Mouse (Mus musculus): ENCODE results near the gene Cct7. TPM values are rescaled to one million over a fixed set of nuclear protein-coding genes. Genes with fewer than 3 reads are reported as not detected.
"Not testable (repeated sequence)": the region's sequence is repeated elsewhere in the genome, so short reads cannot be mapped to it uniquely, and the experiment has no call there.

The Cct7 gene
- polyA plus RNA-seq, 1 experiment from 2014 or later, result 395 TPM

DNA sequence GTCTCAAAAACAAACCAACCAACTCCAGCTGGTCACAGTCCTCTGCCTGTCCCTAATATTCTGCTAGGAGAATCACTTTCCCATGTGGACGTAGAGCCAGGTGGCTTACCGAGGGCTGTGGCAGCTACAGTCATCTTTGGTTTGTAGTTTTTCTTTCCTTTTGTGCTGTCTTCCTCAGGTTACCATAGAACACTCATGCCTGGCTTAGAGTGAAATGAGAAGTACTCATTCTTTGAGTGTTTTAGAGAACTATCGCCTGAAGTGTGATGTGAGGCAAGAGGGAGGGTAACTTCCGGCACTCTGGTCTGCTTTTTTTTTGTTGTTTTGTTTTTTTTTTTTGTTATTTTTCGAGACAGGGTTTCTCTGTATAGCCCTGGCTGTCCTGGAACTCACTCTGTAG is 17.4 kb upstream of the Cct7 start:
- H3K27me3 ChIP-seq (replicated peaks), result peaks cover 5% of the 10 kb centered on the region; the same call in 1 of the 2 replicates
- H3K27ac ChIP-seq (ENCODE audit: poor library complexity, severe bottlenecking), result no peak overlapping the region
- H3K4me2 ChIP-seq, result no peak overlapping the region
- WGBS, result 86% methylated on average over 5 of the region's 5 CpGs
- peaks cover 8% of the 10 kb centered on the region for H3K36me3 ChIP-seq
- H3K4me1 ChIP-seq (replicated peaks), result 0 out of 2 replicates have a peak, but pooled peaks cover 12% of the 10 kb centered on the region
- H3K4me3 ChIP-seq, result no peak overlapping the region
- H3K9me3 ChIP-seq (replicated peaks), result no peaks in the 10 kb centered on the region
- no peak overlapping the region for H3K9ac ChIP-seq
- no peak for ATAC-seq (ENCODE audit: insufficient number of reproducible peaks, low FRiP score)

DNA sequence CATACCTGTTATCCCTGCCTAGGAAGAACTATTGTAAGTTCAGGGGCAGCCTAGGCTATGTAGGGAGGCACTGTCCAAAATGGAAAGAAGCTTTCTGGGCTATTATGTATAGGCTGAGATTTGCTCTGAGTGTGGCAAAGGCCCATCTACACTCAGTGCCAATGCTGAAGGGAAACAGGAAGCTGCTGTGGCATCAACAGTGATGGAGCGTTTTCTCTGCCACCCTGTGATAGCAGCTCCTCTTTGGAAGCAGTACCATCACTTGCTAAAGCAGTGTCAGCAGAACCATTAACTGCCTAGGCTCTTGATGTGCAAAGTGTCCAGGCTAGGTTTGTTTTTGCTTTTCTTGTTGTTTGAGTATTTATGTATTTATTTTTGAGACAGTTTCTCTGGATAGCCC is 15.1 kb upstream of the Cct7 start:
- H3K4me2 ChIP-seq, result no peak overlapping the region
- peaks cover 18% of the 10 kb centered on the region; the same call in 1 of the 2 replicates for H3K4me1 ChIP-seq (replicated peaks)
- H3K9me3 ChIP-seq (replicated peaks), result no peaks in the 10 kb centered on the region
- ATAC-seq (ENCODE audit: insufficient number of reproducible peaks, low FRiP score), result no peak
- WGBS, result 67% methylated on average over 1 of the region's 1 CpGs
- no peak overlapping the region for H3K4me3 ChIP-seq
- no peaks in the 10 kb centered on the region for H3K27me3 ChIP-seq (replicated peaks)
- H3K9ac ChIP-seq, result no peak overlapping the region
- H3K27ac ChIP-seq (ENCODE audit: poor library complexity, severe bottlenecking), result no peak overlapping the region
- H3K36me3 ChIP-seq, result peaks cover 31% of the 10 kb centered on the region

DNA sequence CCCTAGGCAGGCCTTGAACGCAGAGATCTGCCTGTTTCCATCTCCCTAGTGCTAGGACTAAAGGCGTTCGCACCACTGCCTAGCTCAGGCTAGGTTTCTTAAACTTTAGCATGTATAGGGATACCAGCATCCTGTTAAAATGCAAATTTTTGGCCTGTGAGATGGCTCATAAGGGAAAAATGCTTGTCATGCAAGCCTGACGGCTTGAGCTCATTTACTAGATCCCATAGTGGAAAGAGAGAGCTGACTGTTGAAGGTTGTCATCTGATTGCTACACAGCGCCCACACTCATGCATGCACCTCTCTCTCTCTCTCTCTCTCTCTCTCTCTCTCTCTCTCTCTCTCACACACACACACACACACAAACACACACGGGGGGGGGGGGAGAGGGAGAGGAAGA is 14.7 kb upstream of the Cct7 start:
- Histone ChIP-seq H3K36me3 (peaks cover 35% of the 10 kb centered on the region), H3K9ac (no peak overlapping the region), H3K4me1 (replicated peaks) (peaks cover 18% of the 10 kb centered on the region; the same call in 1 of the 2 replicates), H3K4me3 (no peak overlapping the region), H3K27me3 (replicated peaks) (no peaks in the 10 kb centered on the region), H3K27ac (ENCODE audit: poor library complexity, severe bottlenecking) (no peak overlapping the region), H3K9me3 (replicated peaks) (no peaks in the 10 kb centered on the region), H3K4me2 (no peak overlapping the region)
- no peak for ATAC-seq (ENCODE audit: insufficient number of reproducible peaks, low FRiP score)
- WGBS, result 74% methylated on average over 5 of the region's 6 CpGs

DNA sequence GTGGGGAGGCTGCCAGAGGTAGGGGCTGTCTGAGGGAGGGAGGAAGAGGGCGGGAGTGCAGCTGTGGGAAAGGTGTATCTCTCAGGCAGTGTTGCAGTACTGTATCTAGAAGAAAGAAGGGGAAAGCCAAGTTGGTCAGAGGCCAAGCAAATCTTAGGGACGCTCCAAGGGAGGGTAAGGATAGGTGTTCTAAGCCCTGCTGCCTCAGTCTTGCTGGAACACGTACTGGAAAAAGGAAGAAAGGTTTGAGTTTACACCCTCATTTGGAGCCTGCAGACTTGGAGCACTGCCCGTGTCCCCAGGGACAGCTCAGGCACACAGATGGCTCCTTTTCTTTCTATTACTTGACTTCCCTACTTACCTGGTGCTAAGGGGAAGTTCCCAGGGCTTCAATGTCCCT is 10.2 kb upstream of the Cct7 start:
- H3K4me1 ChIP-seq (replicated peaks), result peaks cover 17% of the 10 kb centered on the region
- H3K4me2 ChIP-seq, result no peak overlapping the region
- H3K9ac ChIP-seq, result no peak overlapping the region
- H3K36me3 ChIP-seq, result peaks cover 72% of the 10 kb centered on the region
- H3K4me3 ChIP-seq, result no peak overlapping the region
- ATAC-seq (ENCODE audit: insufficient number of reproducible peaks, low FRiP score), result no peak
- H3K9me3 ChIP-seq (replicated peaks), result no peaks in the 10 kb centered on the region
- H3K27ac ChIP-seq (ENCODE audit: poor library complexity, severe bottlenecking), result no peak overlapping the region
- WGBS, result 86% methylated on average over 4 of the region's 4 CpGs
- no peaks in the 10 kb centered on the region for H3K27me3 ChIP-seq (replicated peaks)

DNA sequence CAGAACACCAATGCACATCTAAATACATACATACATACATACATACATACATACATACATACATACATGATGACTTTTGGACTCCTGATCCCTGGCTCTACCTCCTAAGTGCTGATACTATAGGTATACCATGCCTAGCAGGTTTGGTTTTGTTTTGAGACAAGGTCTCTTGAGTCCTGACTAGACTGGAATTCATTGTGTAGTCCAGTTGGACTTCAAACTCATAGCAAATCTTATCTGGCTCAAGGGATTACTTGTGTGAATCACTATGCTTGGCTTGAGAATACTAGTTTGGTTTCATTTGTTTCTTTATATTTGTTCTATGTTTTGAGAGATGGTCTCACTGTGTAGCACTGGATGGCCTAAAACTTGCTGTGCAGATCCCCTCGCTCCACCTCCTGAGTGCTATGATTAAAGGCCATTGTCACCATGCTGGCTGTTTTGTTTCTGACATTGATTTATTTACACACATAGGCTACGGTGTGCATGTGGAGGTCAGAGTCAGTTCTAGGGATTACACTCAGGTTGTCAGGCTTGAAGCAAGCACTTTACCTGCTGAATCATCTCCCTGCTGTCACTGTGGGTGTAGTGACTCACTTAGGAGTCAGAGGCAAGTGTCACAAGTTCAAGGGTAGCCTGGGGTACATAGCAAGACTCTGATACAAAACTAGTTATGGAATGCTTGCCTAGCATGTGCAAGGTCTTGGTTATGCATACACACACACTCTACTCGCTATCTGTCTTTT is 7.7 kb upstream of the Cct7 start:
- Histone ChIP-seq H3K9ac (no peak overlapping the region), H3K4me2 (no peak overlapping the region), H3K27me3 (replicated peaks) (no peaks in the 10 kb centered on the region), H3K36me3 (peaks cover 84% of the 10 kb centered on the region), H3K9me3 (replicated peaks) (no peaks in the 10 kb centered on the region), H3K4me3 (no peak overlapping the region), H3K27ac (ENCODE audit: poor library complexity, severe bottlenecking) (no peak overlapping the region), H3K4me1 (replicated peaks) (peaks cover 14% of the 10 kb centered on the region)
- 89% methylated on average over 3 of the region's 3 CpGs for WGBS
- ATAC-seq (ENCODE audit: insufficient number of reproducible peaks, low FRiP score), result no peak

DNA sequence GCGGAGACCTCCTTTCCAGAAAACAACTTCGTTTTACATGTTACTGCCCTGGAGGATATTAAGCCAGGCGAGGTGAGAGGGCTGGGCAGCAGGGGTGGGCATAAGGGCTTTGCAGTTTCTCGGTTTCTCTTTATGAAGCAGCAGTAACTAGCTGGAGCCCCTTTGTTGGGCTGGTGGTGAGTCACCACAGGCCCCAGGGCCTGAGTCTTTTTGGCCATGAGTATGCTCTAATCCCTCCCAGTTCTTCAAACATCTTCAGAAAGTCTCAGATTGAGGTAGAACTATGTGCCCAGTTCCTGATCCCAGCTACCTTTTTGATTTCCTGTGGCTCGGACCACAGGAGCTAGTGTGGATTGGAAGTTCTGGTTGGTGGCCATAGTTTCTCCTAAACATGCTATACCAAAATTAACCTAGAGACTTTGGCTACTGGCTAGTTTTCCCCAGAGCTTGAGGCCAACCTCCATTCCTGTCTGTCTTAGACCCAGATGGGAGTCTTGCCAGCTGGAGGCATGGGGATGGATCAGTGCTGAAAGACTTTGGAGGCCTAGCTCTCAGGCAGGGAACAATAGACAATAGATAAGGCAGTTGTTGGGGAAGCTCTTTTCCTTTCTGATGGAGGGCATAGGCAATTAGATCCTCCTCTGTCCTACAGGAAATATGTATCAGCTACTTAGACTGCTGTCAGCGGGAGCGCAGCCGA is 6.9 kb upstream of the Cct7 start:
- no peak overlapping the region for H3K4me2 ChIP-seq
- H3K4me3 ChIP-seq, result no peak overlapping the region
- 76% methylated on average over 8 of the region's 8 CpGs for WGBS
- H3K27ac ChIP-seq (ENCODE audit: poor library complexity, severe bottlenecking), result no peak overlapping the region
- ATAC-seq (ENCODE audit: insufficient number of reproducible peaks, low FRiP score), result no peak
- no peak overlapping the region for H3K9ac ChIP-seq
- no peaks in the 10 kb centered on the region for H3K9me3 ChIP-seq (replicated peaks)
- H3K4me1 ChIP-seq (replicated peaks), result peaks cover 14% of the 10 kb centered on the region
- H3K27me3 ChIP-seq (replicated peaks), result no peaks in the 10 kb centered on the region
- peaks cover 76% of the 10 kb centered on the region for H3K36me3 ChIP-seq

DNA sequence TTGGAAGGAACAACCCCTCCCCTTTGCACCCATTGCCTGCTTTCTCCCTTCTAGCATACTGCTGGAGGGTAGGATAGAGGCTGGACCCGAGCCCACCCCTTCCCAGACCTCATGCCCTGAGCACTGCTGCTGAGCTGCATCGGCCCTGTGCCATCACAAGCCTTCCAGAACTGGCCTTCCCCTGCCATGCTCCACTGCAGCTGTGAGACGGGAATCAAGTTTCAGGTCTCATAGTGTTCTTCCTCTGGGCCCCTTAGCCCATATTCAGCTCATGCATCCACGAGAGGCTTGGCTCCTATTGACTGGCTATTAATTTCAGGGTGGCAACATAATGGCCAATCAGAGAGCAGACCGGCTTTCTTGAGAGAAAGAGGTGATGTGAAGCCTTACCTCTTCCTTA is 6.0 kb upstream of the Cct7 start:
- H3K27me3 ChIP-seq (replicated peaks), result no peaks in the 10 kb centered on the region
- no peak overlapping the region for H3K27ac ChIP-seq (ENCODE audit: poor library complexity, severe bottlenecking)
- H3K4me2 ChIP-seq, result no peak overlapping the region
- peaks cover 68% of the 10 kb centered on the region for H3K36me3 ChIP-seq
- H3K4me1 ChIP-seq (replicated peaks), result peaks cover 16% of the 10 kb centered on the region
- 84% methylated on average over 5 of the region's 5 CpGs for WGBS
- H3K4me3 ChIP-seq, result no peak overlapping the region
- no peak for ATAC-seq (ENCODE audit: insufficient number of reproducible peaks, low FRiP score)
- no peak overlapping the region for H3K9ac ChIP-seq
- H3K9me3 ChIP-seq (replicated peaks), result no peaks in the 10 kb centered on the region

DNA sequence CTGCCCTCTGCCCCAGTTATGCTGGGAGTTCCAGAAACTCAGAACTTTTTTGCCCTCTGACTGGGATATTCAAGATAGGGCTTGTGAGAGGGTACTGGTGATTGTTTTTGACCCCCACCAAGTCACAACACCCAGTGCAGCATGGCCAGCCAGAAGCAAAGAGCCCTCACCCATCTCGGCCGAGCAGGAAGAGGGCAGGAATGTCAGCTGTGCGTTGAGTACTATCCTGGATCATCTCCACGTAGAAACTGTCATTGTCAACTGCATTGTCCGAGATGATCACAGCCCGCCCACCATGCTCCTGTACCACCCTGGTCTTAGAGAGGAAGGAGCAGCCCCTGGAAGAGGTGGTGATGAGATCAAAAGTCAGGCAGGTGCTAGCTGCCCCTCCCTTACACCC is 4.0 kb upstream of the Cct7 start:
- 81% methylated on average over 6 of the region's 6 CpGs for WGBS
- Histone ChIP-seq H3K27me3 (replicated peaks) (no peaks in the 10 kb centered on the region), H3K9me3 (replicated peaks) (no peaks in the 10 kb centered on the region), H3K4me2 (no peak overlapping the region), H3K36me3 (peaks cover 47% of the 10 kb centered on the region), H3K4me1 (replicated peaks) (peaks cover 15% of the 10 kb centered on the region), H3K27ac (ENCODE audit: poor library complexity, severe bottlenecking) (no peak overlapping the region), H3K4me3 (no peak overlapping the region), H3K9ac (no peak overlapping the region)
- no peak for ATAC-seq (ENCODE audit: insufficient number of reproducible peaks, low FRiP score)

DNA sequence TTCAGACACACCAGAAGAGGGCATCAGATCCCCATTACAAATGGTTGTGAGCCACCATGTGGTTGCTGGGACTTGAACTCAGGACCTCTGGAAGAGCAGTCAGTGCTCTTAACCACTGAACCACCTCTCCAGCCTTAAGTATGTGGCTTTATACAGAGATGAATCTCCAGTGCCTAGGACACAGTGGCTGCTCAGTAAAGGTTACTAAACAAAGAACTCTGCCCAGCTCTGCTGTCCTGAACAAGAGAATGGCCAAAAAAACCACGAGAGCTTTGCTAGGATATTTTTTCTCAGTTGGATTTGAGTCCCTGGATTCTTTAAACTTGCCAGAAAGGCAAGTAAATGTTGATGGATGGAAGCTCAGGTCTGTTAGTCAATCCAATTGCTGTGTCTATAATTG is 1.2 kb upstream of the Cct7 start:
- H3K9me3 ChIP-seq (replicated peaks); ATAC-seq (ENCODE audit: insufficient number of reproducible peaks, low FRiP score); H3K27me3 ChIP-seq (replicated peaks); H3K27ac ChIP-seq (ENCODE audit: poor library complexity, severe bottlenecking): not testable (repeated sequence)
- Histone ChIP-seq H3K36me3 (peaks cover 27% of the 10 kb centered on the region), H3K4me3 (peak overlapping the region; percentile 80), H3K9ac (peak overlapping the region; percentile 94; the same call in 1 of the 2 replicates), H3K4me2 (peak overlapping the region; percentile 96), H3K4me1 (replicated peaks) (peaks cover 28% of the 10 kb centered on the region)
- 57% methylated on average over 1 of the region's 1 CpGs for WGBS

DNA sequence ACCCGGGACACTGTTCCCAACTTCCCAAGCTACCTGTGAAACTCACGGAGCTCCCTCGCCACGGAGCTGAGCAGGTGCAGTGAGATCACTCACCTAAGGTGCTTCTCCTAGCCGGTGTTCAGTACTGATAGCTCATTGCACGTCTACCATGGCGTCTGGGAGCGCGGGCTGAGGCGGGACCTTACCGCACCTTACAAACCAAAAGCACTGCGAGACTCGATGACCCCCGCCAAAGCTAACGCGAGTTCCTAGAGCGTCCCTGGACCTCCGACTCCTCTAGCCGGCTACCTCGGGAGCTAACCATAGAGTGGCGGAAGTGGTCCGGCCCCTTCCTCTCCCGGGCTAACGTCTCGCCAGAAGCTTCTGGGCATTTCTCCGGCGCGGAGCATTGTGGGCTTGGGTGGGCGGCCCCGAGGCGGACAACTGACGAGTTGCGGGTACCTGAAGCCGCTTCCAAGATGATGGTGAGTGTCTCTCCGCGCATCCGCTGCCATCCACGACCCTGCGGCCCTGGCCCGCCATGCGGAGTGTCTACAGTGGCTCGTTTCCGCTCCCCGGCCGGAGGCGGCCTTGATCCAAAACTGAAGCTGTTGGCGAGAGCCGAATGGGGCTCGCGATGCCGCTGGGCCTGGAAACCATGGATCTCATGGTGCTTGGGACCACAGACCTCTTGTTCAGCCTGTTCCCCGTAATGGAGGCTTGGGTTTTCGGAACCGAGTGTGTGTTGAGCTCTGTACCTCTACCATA is 523 bp downstream of the Cct7 start, which contains the start of gene Pradc1:
TSS of gene Pradc1 (minus strand) at position 307 of the 747 bp plus-strand sequence.
- Histone ChIP-seq H3K4me1 (replicated peaks) (peaks cover 41% of the 10 kb centered on the region), H3K27ac (ENCODE audit: poor library complexity, severe bottlenecking) (peak within 1 kb of the TSS; percentile 93), H3K9me3 (replicated peaks) (no peaks in the 10 kb centered on the region), H3K36me3 (peaks cover 13% of the 10 kb centered on the region), H3K27me3 (replicated peaks) (no peaks in the 10 kb centered on the region), H3K4me2 (peak within 1 kb of the TSS; percentile 96), H3K9ac (peak within 1 kb of the TSS; percentile 94), H3K4me3 (peak within 1 kb of the TSS; percentile 80)
- ATAC-seq (ENCODE audit: insufficient number of reproducible peaks, low FRiP score), result peak; percentile 91
- WGBS, result under 1% methylated on average over 54 of the region's 54 CpGs

DNA sequence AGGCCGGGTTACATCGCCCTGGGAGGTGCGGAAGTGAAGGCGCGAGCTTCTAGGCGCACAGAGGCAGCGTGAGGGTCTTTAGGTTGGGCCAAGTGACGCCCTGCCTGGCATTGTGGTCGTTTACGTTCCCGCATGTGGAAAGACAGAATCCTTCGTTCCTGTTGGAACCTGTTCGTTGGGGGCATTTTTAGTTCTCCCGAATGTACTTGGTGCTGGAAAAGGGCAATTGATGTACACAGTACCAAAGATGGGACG is 1.0 kb downstream of the Cct7 start:
- WGBS, result 0% methylated on average over 15 of the region's 15 CpGs
- Histone ChIP-seq H3K4me2 (peak overlapping the region; percentile 96), H3K36me3 (peaks cover 10% of the 10 kb centered on the region), H3K27ac (ENCODE audit: poor library complexity, severe bottlenecking) (peak overlapping the region; percentile 93), H3K9me3 (replicated peaks) (no peaks in the 10 kb centered on the region), H3K4me1 (replicated peaks) (peaks cover 41% of the 10 kb centered on the region), H3K9ac (peak overlapping the region; percentile 94), H3K27me3 (replicated peaks) (no peaks in the 10 kb centered on the region), H3K4me3 (peak overlapping the region; percentile 80)
- ATAC-seq (ENCODE audit: insufficient number of reproducible peaks, low FRiP score), result no peak

Data from heart, embryonic 12.5 days (tissue).